Mouse (Mus musculus) monocyte, adult 2 months (primary cell): Measurements from ENCODE around the gene Fcho2.

ENCODE experiments used
- DNase-seq, 2 experiments: peaks; one replicate each; pipeline ENCODE4 v3.0.0; 2022; ENCODE audit warnings: low spot score in 2 of 2, low read depth in 1 of 2

Fcho2 gene

GRCm38 (mm10) chr13:98715443-98715990 lies 99.7 kb downstream of the Fcho2 start:
- no peak for DNase-seq

GRCm38 (mm10) chr13:98710655-98711054 lies 104.6 kb downstream of the Fcho2 start:
- DNase-seq: no peak

GRCm38 (mm10) chr13:98710236-98710635 lies 105.0 kb downstream of the Fcho2 start:
- no peak for DNase-seq

- DNase-seq: no peak
Measured at GRCm38 (mm10) chr13:98705501-98705900, 109.7 kb downstream of the Fcho2 start.

GRCm38 (mm10) chr13:98703786-98704185 lies 111.5 kb downstream of the Fcho2 start:
- DNase-seq: no peak

- DNase-seq: no peak
Measured at GRCm38 (mm10) chr13:98702361-98702760, 112.9 kb downstream of the Fcho2 start.

GRCm38 (mm10) chr13:98701309-98701675 lies 114.0 kb downstream of the Fcho2 start:
- DNase-seq: no peak

GRCm38 (mm10) chr13:98700661-98701308 lies 114.5 kb downstream of the Fcho2 start:
- DNase-seq: no peak

GRCm38 (mm10) chr13:98699982-98700540 lies 115.2 kb downstream of the Fcho2 start:
- no peak for DNase-seq

GRCm38 (mm10) chr13:98699051-98699744 lies 116.1 kb downstream of the Fcho2 start:
- no peak for DNase-seq

- DNase-seq: no peak
Measured at GRCm38 (mm10) chr13:98696716-98697115, 118.5 kb downstream of the Fcho2 start.

GRCm38 (mm10) chr13:98695546-98695945 lies 119.7 kb downstream of the Fcho2 start:
- no peak for DNase-seq

GRCm38 (mm10) chr13:98694773-98695314 lies 120.4 kb downstream of the Fcho2 start, which contains the start of gene Tmem171:
TSS of gene Tmem171 (minus strand) at chr13:98694834.
- DNase-seq: no peak

GRCm38 (mm10) chr13:98693316-98693715 lies 121.9 kb downstream of the Fcho2 start:
- DNase-seq: no peak

GRCm38 (mm10) chr13:98691956-98692515 lies 123.2 kb downstream of the Fcho2 start:
- no peak for DNase-seq

GRCm38 (mm10) chr13:98690886-98691285 lies 124.4 kb downstream of the Fcho2 start:
- DNase-seq: no peak

- no peak for DNase-seq
Measured at GRCm38 (mm10) chr13:98689605-98690290, 125.5 kb downstream of the Fcho2 start.

- no peak for DNase-seq
Measured at GRCm38 (mm10) chr13:98687931-98688330, 127.3 kb downstream of the Fcho2 start.

- DNase-seq: no peak
Measured at GRCm38 (mm10) chr13:98684144-98684900, 130.9 kb downstream of the Fcho2 start.

GRCm38 (mm10) chr13:98683412-98683811 lies 131.8 kb downstream of the Fcho2 start:
- no peak for DNase-seq
